Mouse (Mus musculus) Muller cell, postnatal 12 days (primary cell): ENCODE measurements around the gene Anxa6.

Experiments
- DNase-seq: peaks from one replicate; pipeline ENCODE4 v3.0.0-alpha.2; 2015; ENCODE audit errors: inconsistent ontology term

The Anxa6 gene

GRCm38 (mm10) chr11:54929744-54930143 lies 103.5 kb downstream of the Anxa6 start:
- no peak for DNase-seq

DNA sequence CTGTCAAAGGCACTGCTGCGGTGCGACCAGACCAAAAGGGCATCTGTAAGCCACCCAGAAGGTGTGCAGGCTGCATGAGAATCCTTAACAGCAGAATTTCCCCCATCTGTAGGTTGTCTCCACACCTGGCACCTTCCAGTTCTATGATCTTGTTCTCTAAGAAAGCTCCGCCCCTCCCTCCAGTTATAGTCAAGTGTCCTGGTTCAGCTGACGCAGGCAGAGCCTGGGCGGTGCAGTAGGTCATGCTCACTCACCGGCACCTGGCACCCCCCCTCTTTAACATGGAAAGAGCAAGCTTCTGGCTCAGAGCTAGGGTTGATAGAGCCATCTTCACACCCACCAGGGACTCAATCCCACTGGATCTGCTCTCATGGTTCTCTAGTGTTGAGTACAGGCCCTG lies 104.0 kb downstream of the Anxa6 start:
- DNase-seq = no peak
